Mouse (Mus musculus): ENCODE data around the gene Fkbp15.

DNA sequence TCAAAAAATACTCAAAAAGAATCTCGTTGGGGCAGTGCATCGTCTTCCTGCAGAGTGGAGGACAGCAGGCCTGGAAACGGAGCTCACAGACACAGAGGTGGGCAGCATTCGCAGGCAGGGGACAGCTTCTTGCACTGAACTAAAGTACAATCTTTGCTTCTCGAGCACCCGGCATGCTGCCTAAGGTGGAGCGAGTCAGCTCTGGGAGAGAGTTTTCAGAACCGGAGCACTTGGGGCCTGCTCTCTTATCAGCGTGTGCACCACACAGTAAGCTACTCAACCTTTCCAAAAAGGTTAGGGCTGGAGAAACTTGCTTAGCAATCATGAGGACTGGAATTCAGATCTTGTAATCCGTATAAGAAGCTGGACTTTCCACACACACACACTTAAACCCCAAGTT, 83.7 kb downstream of the Fkbp15 start:
- TF ChIP-seq CTCF (IDR thresholded peaks at IDR 0.05; ENCODE audit: extremely low read depth, insufficient read depth, low read length) (no peak), POLR2A (IDR thresholded peaks at IDR 0.05; ENCODE audit: extremely low read depth, insufficient read depth, low read length) (no peak)

All from cortical plate, adult 2 months (tissue).